16 mouse cellular contexts compared by ENCODE assay signal in genomic region chr16:10033416-10033979, GRCm38 (mm10). TPM values are rescaled to one million over a fixed set of nuclear protein-coding genes. Genes with fewer than 3 reads are reported as not detected.
DNase-seq lines count a peak whose midpoint lies in the region; ATAC-seq and TF ChIP-seq lines count a peak whose summit lies in the region.
"Had no signal": no experiment of that assay in that cellular context is flagged by ENCODE, and none has a peak within 500 bp of the region (broad histone marks: within the 10 kb centered on the region; RNA-seq: fewer than 3 reads in every experiment).

No protein-coding gene starts in this region.

- no peaks in the 10 kb centered on the region for H3K4me1 ChIP-seq in intestine, embryonic 14.5 days (replicated peaks; ENCODE audit: control insufficient read depth, insufficient read depth, low read length)
- no peaks in the 10 kb centered on the region for H3K4me1 ChIP-seq in intestine, embryonic 15.5 days (replicated peaks)
- H3K4me1 ChIP-seq in hindbrain, embryonic 12.5 days, result no peaks in the 10 kb centered on the region
- H3K4me1 ChIP-seq: limb, embryonic 13.5 days; midbrain, embryonic 13.5 days had no signal

- no peaks in the 10 kb centered on the region for H3K27me3 ChIP-seq in intestine, embryonic 14.5 days (replicated peaks; ENCODE audit: control insufficient read depth, insufficient read depth, low read length)
- H3K27me3 ChIP-seq in intestine, embryonic 15.5 days (replicated peaks), result no peaks in the 10 kb centered on the region
- no peaks in the 10 kb centered on the region for H3K27me3 ChIP-seq in Patski
- H3K27me3 ChIP-seq in hindbrain, embryonic 12.5 days, result no peaks in the 10 kb centered on the region
- H3K27me3 ChIP-seq: limb, embryonic 13.5 days; midbrain, embryonic 13.5 days had no signal

- no peaks in the 10 kb centered on the region for H3K9me3 ChIP-seq in intestine, embryonic 14.5 days (ENCODE audit: control insufficient read depth, low read length)
- no peaks in the 10 kb centered on the region for H3K9me3 ChIP-seq in intestine, embryonic 15.5 days
- no peaks in the 10 kb centered on the region for H3K9me3 ChIP-seq in hindbrain, embryonic 12.5 days (replicated peaks)
- H3K9me3 ChIP-seq: limb, embryonic 13.5 days; midbrain, embryonic 13.5 days had no signal

- TF ChIP-seq CTCF in Patski (IDR thresholded peaks at IDR 0.05), result no peak

- H3K4me2 ChIP-seq in intestine, embryonic 14.5 days (ENCODE audit: low read length), result no peak overlapping the region
- no peak overlapping the region for H3K4me2 ChIP-seq in intestine, embryonic 15.5 days (replicated peaks)
- H3K4me2 ChIP-seq in hindbrain, embryonic 12.5 days (replicated peaks), result no peak overlapping the region
- H3K4me2 ChIP-seq: limb, embryonic 13.5 days; midbrain, embryonic 13.5 days had no signal

- in situ Hi-C loops in Patski (cut with MboI; ENCODE audit: low pct_unique_long_range_greater_than_20kb), result no loop called here

- no peak overlapping the region for H3K27ac ChIP-seq in intestine, embryonic 14.5 days (ENCODE audit: low read depth)
- H3K27ac ChIP-seq in intestine, embryonic 15.5 days, result no peak overlapping the region
- H3K27ac ChIP-seq in hindbrain, embryonic 12.5 days, result no peak overlapping the region
- H3K27ac ChIP-seq: limb, embryonic 13.5 days; midbrain, embryonic 13.5 days had no signal

- CTCF ChIA-PET in Patski (lab: Charles Lee), result no interaction called here

- no peak overlapping the region for H3K9ac ChIP-seq in intestine, embryonic 14.5 days (ENCODE audit: low read length)
- H3K9ac ChIP-seq in intestine, embryonic 15.5 days, result no peak overlapping the region
- no peak overlapping the region for H3K9ac ChIP-seq in hindbrain, embryonic 12.5 days
- H3K9ac ChIP-seq: limb, embryonic 13.5 days; midbrain, embryonic 13.5 days had no signal

- DNase-seq in intestine, embryonic 14.5 days (ENCODE audit: low spot score), result peak; percentile 18
- peak; percentile 1 for DNase-seq in Patski (ENCODE audit: low read depth, low spot score)
- peak; percentile 27 to 29 for DNase-seq in layer of hippocampus, postnatal 36 days
- DNase-seq in right cerebral cortex, postnatal 10 days (ENCODE audit: low spot score in 2 of 2), result peak; percentile 39 to 46
- no peak for DNase-seq in ovary, adult 18-20 months (ENCODE audit: low spot score)
- DNase-seq in kidney, postnatal 10 days, result no peak
- DNase-seq: adrenal gland, adult 8-10 months; cerebellum, postnatal 14 days; heart, postnatal 4 days; lung, postnatal 36 days had no signal

- POLR2A ChIA-PET in Patski (lab: Charles Lee), result interaction anchor here (0.6 kb wide), 1 partner anchor 119 kb away, joined by 5 read pairs; no protein-coding TSS in a partner anchor

- no peak overlapping the region for H3K4me3 ChIP-seq in intestine, embryonic 14.5 days (ENCODE audit: low read depth, low read length)
- H3K4me3 ChIP-seq in intestine, embryonic 15.5 days (replicated peaks), result no peak overlapping the region
- H3K4me3 ChIP-seq in hindbrain, embryonic 12.5 days, result no peak overlapping the region
- H3K4me3 ChIP-seq: limb, embryonic 13.5 days; midbrain, embryonic 13.5 days had no signal

- WGBS in intestine, embryonic 14.5 days, result 71% methylated on average over 4 of the region's 4 CpGs
- 72% methylated on average over 4 of the region's 4 CpGs for WGBS in intestine, embryonic 15.5 days
- 87% methylated on average over 4 of the region's 4 CpGs for WGBS in hindbrain, embryonic 12.5 days

- no peak for ATAC-seq in intestine, embryonic 14.5 days (replicated peaks; ENCODE audit: low FRiP score, low TSS enrichment, low read depth)
- ATAC-seq in intestine, embryonic 15.5 days, result no peak
- peak; percentile 35 for ATAC-seq in Patski
- ATAC-seq in hindbrain, embryonic 12.5 days (ENCODE audit: low FRiP score), result no peak
- ATAC-seq: midbrain, embryonic 13.5 days had no signal

- no peaks in the 10 kb centered on the region for H3K36me3 ChIP-seq in intestine, embryonic 14.5 days (ENCODE audit: control insufficient read depth, insufficient read depth, low read length)
- H3K36me3 ChIP-seq in intestine, embryonic 15.5 days, result no peaks in the 10 kb centered on the region
- no peaks in the 10 kb centered on the region for H3K36me3 ChIP-seq in hindbrain, embryonic 12.5 days
- H3K36me3 ChIP-seq: limb, embryonic 13.5 days; midbrain, embryonic 13.5 days had no signal

RNA-seq across cellular contexts. Expression of gene Grin2a, which starts 38.1 kb away (rescaled TPM):
- polyA plus RNA-seq in intestine, embryonic 14.5 days (2014; fragmentation: Nextera tagmentation; extraction: Ambion mirVana), result 0.11 and 0.30 TPM in 2 replicates
- 0.18 and 0.34 TPM in 2 replicates for polyA plus RNA-seq in intestine, embryonic 15.5 days (2015; fragmentation: Nextera tagmentation; extraction: Ambion mirVana)
- 0.42 TPM for polyA plus RNA-seq in Patski (2021)
- 100 to 1,000 TPM; 375 to 412 TPM for total RNA-seq in layer of hippocampus, postnatal 36 days (2021)
- polyA plus RNA-seq in hindbrain, embryonic 12.5 days (2016; fragmentation: Nextera tagmentation; extraction: Ambion mirVana), result 1.9 and 2.9 TPM in 2 replicates
- polyA plus RNA-seq: liver, embryonic 16.5 days; thymus, postnatal 0 days had no signal

Comparison
In these comparisons a context has a peak if more than half of its experiments do, and no peak if none do; other contexts are left out.
1. DNase-seq: peak in intestine, embryonic 14.5 days (single experiment), Patski (single experiment), layer of hippocampus, postnatal 36 days (2 of 2) and right cerebral cortex, postnatal 10 days (2 of 2); none in ovary, adult 18-20 months (single experiment) and kidney, postnatal 10 days (single experiment).